Mouse (Mus musculus): Measurements from ENCODE around the gene Dohh. TPM values are rescaled to one million over a fixed set of nuclear protein-coding genes. Genes with fewer than 3 reads are reported as not detected.
A peak's percentile ranks its signal among the peaks of the same experiment; 100 is the strongest.

Gene Dohh
- total RNA-seq, 2 experiments from 2014 or later, result 79.1 to 87.1 TPM

DNA sequence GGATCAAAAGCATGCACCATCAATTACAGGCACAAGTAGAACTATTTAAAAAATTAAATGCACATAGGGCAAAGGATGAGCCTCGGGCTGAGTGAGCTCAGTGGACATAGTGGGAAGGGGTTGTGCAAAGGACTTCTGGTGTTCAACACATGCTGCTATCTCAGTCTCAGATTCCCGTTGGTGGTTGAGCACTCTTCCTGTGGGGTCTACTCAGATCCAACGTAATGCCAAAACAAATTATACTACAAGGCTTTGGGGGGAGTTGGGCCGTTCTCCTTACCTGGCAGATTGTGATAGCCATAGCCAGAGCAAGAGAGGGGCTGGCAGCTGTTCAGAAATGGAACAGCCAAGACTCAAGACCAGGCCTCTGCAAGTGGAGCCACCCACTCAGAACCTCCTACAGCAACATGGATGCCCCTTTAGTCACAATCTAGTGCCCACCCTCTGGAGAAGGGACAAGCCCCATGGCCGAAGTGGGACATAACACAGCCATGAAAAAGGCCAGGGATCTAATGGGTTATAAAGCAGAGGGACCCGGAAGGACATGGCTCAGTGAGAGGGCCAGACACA lies 4.3 kb upstream of the Dohh start:
- no peak for DNase-seq (ENCODE audit: extremely low spot score in 1 of 2, low spot score in 1 of 2)

DNA sequence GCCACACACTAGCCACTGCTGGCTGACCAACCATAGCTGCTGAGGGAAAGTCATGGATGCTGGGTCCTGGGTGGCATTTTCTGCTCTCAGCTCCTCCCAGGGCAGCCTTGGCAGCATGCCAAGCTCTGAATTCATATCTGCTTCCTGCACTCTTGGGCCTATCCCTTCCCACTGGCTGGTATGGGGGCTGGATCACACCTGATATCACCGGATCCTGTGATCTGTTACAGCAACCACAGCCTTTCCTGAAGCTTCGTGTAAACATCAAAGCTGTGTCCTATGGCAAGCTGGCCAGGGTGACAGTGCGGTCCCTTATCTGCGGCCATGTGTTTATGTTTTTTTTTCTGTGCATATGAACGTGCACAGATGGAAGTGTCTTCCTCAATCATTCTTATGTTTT lies 2.2 kb upstream of the Dohh start:
- no peak for DNase-seq (ENCODE audit: extremely low spot score in 1 of 2, low spot score in 1 of 2)

DNA sequence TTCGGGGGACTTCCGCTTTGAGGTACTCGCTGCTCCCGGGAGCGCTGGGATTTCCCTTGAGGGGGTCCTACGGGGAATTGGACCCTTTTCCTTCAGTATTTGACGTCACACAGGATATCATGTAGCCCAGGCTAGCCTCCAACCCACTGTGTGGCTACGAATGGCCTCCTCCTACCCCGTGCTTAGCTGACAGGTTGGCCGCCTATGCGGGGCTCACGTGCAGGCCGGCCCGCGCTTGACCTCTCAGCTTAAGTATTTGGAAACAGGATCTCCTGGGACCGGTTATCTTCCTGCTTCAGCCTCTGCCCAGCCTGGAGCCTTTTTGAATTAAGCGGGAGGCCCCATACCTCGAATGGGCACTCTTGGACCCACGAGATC lies 366 bp downstream of the Dohh start:
- no peak for DNase-seq (ENCODE audit: extremely low spot score in 1 of 2, low spot score in 1 of 2)

DNA sequence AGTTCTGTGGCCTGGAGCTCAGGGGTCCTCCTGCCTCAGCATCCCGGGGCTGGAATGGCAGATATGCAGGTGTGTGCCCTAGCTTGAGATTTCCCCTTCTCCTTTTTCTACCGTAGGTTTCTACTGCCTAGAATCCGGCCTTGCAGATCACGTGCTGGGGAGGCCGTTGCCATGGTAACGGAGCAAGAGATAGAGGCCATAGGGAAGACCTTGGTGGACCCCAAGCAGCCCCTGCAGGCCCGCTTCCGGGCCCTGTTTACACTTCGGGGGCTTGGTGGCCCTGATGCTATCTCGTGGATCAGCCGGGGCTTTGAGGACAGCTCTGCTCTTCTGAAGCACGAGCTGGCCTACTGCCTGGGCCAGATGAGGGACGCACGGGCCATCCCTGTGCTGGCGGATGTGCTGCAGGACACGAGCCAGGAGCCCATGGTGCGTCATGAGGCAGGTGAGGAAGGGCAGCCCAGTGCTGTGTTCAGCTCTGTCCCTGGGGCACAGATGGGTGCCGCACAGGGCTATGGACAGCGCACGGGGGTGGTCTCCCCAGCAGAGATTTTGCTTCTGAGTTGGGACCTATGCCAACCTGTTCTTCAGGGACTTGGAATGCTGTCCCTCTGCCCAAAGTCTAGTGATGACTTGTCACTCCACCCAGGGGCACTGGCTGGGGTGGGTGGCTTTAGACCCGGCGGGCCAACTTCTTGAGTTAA lies 1.5 kb downstream of the Dohh start:
- DNase-seq (ENCODE audit: extremely low spot score in 1 of 2, low spot score in 1 of 2), result no peak

DNA sequence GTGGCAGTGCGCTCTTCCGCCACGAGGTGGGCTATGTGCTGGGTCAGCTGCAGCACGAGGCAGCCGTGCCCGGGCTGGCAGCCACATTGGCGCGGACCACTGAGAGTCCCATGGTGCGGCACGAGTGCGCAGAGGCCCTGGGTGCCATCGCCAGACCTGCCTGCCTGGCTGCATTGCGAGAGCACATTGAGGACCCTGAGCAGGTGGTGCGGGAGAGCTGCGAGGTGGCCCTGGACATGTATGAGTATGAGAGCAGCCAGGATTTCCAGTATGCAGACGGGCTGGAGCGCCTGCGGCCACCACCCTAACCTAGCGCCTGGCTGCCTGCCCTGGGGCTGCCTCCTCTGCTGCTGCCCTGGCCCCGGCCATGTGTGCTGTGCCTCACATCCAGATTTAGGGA lies 3.5 kb downstream of the Dohh start:
- DNase-seq (ENCODE audit: extremely low spot score in 1 of 2, low spot score in 1 of 2), result no peak

DNA sequence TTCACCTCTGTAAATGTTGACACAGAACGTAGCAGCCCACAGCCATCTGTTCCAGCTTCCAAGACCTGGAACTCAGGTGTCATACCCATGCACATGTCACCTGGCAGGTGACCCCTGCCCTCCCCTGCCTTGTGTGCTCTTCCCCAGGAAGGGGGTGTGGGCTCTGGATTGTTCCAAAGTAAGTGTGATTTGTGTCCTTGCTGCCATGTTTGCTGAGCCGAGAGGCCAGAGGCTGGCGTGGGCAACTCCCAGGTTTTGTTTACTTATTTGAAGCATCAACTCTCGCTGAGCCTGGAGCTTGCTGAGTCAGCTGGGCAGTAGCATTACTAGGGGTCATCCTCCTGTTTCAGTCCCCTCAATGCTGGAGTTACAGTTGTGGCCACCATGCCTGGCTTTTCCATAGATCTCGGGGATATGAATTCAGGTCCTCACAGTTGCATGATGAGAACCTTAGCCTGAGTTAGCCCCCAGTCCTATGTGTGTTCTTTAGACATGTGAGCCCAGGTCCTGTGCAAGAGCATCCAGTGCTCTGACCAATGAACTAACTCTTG lies 4.4 kb downstream of the Dohh start, which contains the start of gene Gm48552:
Gm48552 (plus strand) TSS at position 501 of the 551 bp plus-strand sequence.
- DNase-seq (ENCODE audit: extremely low spot score in 1 of 2, low spot score in 1 of 2), result no peak

DNA sequence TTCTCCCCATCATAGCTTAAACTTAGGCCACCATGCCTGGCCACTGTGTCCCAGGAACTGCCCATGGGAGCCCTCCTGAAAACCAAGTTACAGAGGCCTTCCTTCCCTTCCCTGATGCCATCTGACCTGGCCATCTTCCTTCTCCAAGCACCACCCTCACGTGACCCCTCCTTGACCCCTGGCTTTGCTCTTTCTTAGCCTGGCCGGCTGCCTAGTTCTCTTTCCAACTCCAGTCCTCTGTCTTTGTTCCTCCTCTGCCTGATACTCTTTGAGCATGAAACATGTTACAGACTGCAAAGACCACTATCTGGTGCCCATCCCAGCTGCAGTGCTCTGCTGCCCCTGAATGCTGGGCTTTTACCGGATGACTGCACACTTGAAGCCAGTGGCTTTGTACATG lies 5.1 kb downstream of the Dohh start:
- no peak for DNase-seq (ENCODE audit: extremely low spot score in 1 of 2, low spot score in 1 of 2)

DNA sequence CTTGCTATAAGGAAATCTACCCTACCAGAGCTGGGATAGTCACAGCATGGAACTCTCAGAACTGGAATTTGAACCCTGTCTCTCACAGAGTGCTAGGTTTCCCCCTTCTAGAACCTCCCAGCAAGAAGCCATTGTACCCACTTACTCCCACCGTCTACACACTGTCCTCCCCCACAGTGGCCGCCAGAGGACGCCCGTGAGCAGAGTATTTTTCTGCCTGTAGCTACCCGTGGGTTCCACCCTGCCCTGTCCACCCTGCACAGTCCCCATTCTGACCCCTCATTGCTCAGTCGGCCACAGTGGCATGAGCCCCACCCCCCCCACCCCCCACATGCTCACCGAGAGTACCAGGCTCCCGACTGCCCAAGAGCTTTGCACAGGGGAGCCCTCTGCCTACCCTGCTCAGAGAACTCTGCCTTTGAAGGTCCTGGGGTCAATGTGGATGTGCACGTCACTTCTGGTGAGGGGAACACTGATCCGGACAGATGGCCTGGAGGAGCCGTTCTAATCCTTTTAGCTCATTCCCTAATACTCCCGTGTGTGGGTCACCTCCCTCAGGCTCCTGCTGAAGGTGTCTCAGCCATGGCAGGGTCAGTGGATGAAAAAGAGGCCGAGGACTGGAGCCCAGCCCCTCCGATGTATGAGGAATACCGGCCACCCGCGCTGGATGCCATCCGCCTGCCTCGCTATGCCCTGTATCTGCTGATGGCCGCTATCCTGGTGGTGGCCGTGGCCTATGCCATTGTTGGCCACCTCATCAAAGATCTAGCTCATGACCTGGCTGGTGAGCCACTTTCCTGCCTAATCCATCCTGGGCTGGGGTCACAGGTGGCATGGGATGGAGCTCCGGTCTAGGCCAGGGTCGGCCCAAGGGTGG lies 5.8 kb downstream of the Dohh start:
- peak; percentile 75 to 86 for DNase-seq (ENCODE audit: extremely low spot score in 1 of 2, low spot score in 1 of 2)

DNA sequence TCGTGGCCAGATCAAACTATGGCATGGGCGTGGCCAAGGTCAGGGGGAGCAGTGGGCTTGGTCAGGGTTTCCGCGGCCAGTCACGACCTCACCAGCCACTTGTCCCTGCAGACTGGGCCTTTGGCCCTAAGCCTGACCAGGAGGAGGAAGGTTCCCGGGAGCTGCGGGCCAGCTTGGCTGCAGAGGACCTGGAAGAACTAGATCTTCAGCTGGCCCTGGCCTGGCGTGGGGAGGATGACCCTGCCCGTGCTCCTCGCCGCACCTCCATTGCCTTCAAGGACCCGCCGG lies 6.4 kb downstream of the Dohh start:
- no peak for DNase-seq (ENCODE audit: extremely low spot score in 1 of 2, low spot score in 1 of 2)

DNA sequence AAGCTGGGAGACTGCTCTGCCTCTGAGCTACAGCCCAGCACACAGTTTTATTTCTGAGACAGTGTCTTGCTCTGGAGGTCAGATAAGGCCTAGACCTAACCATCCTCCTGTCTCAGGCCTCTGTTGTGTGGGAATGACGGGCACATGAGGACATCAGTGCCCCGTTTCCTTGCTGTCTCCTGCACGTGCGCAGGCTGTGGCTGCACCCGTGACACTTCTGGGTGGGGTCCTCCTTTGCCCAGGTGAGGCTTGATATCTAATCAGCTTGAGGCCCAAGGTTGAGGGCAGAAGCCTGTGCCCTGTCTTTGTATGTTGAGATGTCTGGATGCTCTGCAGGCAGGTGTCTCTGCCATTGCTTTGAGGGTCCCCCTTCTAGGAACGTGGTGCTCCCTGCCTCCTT lies 8.0 kb downstream of the Dohh start:
- DNase-seq (ENCODE audit: extremely low spot score in 1 of 2, low spot score in 1 of 2), result no peak

DNA sequence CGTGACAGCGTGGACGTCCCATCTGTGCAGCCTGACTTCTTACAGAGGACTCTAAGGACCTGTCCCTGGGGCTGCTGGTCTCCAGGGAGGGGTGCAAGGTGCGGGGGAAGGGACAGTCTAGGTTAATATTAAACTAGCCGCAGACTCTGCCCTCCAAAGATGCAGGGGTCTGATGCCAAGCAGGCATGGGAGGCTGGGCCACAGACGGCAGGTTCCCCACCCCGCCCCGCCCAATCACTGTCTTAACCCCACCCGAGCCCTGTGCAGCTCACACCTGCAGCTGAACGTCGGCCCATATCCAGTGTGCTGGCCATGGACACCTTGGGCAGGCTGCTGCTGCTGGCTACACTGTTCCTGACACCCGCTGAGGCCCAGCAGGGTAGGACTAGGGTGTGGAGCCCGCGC lies 8.6 kb downstream of the Dohh start, which contains the start of gene Smim24:
Smim24 (plus strand) TSS at position 271 of the 405 bp plus-strand sequence.
- DNase-seq (ENCODE audit: extremely low spot score in 1 of 2, low spot score in 1 of 2), result no peak

DNA sequence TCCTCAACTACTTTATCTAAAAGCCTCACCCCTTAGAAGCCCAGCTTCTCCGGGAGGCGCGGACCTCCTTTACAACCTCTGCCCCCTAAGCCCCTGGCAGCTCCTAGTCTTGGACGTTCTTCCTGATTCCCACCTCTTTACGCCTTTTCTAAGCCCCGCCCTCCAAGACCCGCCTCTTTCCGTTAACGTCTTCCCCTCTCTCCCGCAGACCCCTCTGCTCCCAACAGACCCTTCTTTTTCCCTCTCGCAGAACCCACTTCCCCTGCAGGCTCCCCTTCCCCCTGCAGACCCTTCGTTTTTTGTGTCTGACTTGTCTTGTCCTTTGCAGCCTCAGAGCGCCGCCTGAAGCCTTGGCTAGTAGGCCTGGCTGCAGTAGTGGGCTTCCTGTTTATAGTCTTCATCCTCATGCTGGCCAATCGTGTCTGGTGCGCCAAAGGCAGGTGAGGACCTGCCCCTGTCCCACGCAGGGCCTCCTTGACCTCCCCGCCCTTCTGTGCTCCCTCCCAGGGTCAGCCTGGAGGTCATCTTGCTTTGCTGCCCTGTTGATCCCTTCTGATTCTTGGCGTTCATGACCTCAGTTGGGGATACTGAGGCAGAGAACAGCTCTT lies 9.3 kb downstream of the Dohh start:
- no peak for DNase-seq (ENCODE audit: extremely low spot score in 1 of 2, low spot score in 1 of 2)

DNA sequence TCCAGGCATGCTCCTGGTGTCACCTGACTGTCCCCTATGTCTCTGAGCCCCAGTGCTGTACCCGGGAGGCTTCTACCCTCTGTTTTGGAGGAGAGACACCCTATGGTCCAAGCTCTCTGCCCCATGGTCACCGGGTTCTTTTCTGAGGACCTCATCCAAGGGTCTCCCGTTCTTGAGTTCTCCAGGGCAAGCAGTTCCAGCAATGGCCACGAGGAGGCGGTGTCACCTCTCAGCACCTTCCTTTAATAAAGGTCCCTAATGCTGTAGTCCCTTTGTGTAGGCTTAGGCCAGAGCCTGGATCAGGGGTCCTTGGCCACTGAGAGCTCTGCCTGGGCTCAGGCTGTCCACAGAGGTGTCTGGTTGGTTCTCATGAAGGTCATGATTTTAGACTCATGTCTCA lies 10.9 kb downstream of the Dohh start:
- DNase-seq (ENCODE audit: extremely low spot score in 1 of 2, low spot score in 1 of 2), result peak in 1 of 2 experiments; percentile 82

DNA sequence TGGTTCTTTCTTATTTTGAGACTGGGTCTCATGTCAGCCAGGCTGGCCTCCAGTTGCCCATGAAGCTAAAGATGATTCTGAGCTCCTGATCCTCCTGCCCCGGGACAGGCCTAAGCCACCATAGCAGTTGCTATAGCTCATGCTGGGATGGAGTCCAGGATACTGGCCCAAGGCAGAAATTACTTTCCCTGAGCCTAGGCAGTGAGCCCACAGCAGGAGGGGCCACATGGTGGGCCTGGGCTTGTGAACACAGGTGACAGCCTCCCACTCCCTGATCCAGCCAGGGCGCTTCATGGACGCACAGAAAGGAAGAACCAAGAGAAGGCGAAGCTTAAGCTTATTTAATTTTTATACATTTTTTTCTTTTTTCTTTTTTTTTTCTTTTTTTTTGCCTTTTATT lies 11.6 kb downstream of the Dohh start:
- DNase-seq (ENCODE audit: extremely low spot score in 1 of 2, low spot score in 1 of 2), result no peak

DNA sequence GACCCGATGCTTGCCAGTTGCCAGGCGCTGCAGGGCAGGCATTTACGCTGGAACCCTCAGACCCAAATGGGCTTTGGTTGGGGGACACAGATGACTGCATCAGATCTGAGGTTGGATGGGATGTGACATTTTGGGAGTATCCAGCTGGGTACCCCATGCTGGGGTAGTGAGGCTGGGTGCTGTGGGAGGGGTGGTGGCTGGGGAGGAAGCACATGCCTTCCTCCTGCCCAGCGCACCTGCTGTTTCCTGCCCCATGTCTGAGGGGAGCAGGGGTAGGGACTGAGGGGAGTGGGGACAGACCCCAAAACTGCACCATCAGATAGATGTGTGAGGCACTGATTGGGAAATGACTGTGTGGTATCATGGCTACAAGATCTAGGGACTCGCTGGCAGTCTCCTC lies 12.5 kb downstream of the Dohh start:
- DNase-seq (ENCODE audit: extremely low spot score in 1 of 2, low spot score in 1 of 2), result no peak

DNA sequence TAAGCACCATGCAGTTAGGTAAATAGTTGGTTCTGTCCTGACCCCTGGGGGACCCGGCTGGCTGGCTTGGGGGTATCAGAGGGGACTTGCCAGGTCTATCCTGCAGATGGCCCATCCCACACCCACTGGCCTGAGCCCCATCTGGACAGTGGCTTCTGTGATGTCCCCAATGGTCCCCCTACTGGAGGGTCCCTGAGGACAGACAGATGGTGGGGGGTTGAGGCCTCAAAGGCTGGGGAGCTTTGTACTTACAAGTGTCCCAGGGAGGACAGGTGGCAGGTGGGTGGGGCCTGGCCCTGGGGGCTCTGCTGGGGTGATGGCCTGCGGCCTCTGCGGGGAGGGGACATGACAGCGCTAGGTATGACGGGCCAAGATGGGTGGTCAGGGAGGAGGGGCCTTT lies 15.1 kb downstream of the Dohh start:
- no peak for DNase-seq (ENCODE audit: extremely low spot score in 1 of 2, low spot score in 1 of 2)

DNA sequence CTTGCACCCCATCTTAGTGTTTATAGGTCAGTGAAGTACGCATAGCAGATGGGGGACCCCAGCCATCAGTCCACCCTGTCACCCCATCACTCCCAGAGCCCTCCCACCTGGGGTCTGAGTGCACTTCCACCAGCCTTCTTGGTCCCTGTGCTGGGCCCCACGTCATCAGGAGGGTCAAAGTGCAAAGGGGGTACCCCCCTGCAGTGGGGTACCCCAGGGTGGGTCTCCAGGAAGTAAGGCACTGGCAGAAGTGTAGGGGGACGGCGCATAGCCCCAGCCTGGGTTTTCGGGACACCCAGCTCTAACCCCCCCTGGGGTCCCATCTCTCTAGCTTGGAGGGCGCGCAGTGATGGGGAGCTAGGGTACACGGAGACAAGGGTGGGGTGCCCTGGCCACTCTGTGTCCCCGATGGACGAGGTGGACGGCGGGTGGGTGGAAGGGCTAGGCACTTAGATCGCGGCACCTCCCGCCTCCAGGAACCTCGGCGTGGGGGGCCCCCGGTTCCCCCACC lies 15.6 kb downstream of the Dohh start:
- DNase-seq (ENCODE audit: extremely low spot score in 1 of 2, low spot score in 1 of 2), result no peak

DNA sequence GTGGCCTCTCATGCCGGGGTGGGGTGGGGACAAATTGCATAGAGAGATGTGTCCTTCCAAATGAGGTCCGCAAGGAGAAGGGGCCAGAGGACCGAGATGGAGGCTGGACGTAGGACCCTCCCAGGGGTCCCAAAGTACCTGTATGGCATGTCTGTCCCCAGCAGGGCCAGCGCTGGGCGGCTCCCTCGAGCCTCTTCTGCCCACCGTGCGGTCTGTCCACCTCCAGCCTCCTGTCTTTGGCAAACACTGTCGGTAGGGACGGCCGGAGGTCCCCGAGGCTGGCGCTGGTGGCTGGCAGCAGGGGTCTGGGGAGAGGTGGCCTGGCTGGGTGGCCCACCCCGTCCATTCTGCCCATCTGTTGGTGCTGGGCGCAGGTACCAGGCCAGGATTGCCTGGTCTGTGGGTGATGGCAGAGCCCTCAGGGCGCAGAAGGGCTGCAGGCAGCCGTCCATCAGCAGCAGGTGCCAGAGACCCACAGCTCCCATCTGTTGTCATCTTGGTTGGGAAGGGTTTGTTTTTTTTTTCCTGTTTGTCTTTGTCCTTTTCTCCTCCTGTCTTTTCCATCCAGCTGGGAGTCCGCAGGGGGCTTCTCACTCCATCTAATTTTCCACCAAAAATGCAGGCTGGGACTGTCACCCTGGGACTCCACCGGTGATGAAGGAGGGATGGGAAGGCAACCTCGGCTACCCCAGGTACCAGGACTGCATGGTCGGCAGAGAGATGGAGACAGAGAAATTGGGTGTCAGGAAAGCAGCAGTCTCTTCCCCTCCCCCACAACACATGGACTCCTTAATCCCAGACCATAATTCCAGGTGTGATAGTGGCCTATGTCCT lies 16.4 kb downstream of the Dohh start:
- no peak for DNase-seq (ENCODE audit: extremely low spot score in 1 of 2, low spot score in 1 of 2)

DNA sequence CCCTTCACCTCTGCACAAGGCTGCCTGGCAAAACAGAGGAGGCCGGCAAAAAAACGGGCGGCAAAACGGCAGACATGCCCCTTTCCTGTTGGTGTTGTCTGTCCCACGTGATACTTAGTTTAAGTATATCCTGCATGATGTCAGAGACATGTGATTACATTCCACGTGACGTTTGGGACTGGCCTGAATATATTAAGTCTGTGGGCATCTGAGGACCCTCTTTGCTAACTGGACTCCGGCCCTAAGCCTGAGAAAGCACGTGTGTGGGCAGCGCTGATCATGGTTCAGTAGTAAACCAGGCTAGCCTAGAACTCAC lies 16.9 kb downstream of the Dohh start:
- no peak for DNase-seq (ENCODE audit: extremely low spot score in 1 of 2, low spot score in 1 of 2)

Measured in layer of hippocampus, postnatal 25 days (tissue).